Mouse (Mus musculus) c-Kit-positive CD71-negative TER-119-negative erythroid progenitor cells, embryonic 14.5 days (primary cell): Measurements from ENCODE around the gene Vmn2r7.
"Not testable (repeated sequence)": the region's sequence is repeated elsewhere in the genome, so short reads cannot be mapped to it uniquely, and the experiment has no call there.

ENCODE experiments used
- DNase-seq: peaks from one replicate; pipeline ENCODE4 v3.0.0-alpha.2; 2013; ENCODE audit warnings: low read depth

Gene Vmn2r7

GRCm38 (mm10) chr3:64844665-64845064 is at the start of gene Vmn2r7:
Gene Vmn2r7, minus strand, starts transcription at chr3:64844765.
- not testable (repeated sequence) for DNase-seq

- DNase-seq, result no peak
Observed at GRCm38 (mm10) chr3:64889725-64890124, 45.2 kb upstream of the Vmn2r7 start.

GRCm38 (mm10) chr3:64878199-64878977 is 33.8 kb upstream of the Vmn2r7 start:
- no peak for DNase-seq

DNA sequence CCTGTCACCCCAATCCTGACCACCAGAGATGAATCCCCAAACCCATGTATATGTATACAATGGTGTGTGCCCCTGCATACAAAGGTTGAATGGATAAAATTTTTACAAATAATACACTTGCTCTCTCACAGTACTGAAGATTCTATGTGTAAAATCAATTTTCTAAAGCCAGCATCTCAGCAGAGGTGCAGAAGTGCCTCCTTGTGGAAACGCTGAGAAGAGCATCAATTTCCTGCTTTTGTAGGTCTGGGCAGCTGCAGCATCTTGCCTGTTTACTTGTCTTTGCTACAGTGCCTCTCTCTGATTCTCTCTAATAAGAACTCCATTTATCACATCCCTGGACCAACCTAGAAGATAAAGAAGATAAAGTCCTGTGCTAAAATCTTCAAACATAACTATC is 32.1 kb upstream of the Vmn2r7 start:
- no peak for DNase-seq

- no peak for DNase-seq
Observed at GRCm38 (mm10) chr3:64842881-64843280, 1.7 kb downstream of the Vmn2r7 start.

DNA sequence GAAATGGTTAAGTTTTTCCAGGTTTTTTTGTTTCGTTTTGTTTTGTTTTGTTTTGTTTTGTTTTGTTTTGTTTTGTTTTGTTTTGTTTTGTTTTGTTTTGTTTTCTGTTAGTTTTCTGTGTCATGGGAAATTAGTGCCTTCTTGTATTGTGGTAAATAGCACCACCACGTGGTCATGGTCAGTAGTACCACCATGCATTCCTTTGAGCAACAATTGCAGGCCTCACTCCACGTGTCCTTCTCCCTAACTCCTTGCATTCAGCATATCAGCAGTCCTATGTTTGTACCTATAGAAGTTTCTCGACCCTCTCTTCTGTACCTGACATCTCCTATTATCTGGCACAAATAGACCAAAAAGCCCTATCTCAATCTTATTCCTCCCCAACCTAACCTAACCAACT is 2.3 kb downstream of the Vmn2r7 start:
- DNase-seq, result peak; percentile 18

GRCm38 (mm10) chr3:64831134-64831533 is 13.4 kb downstream of the Vmn2r7 start:
- DNase-seq, result no peak

DNA sequence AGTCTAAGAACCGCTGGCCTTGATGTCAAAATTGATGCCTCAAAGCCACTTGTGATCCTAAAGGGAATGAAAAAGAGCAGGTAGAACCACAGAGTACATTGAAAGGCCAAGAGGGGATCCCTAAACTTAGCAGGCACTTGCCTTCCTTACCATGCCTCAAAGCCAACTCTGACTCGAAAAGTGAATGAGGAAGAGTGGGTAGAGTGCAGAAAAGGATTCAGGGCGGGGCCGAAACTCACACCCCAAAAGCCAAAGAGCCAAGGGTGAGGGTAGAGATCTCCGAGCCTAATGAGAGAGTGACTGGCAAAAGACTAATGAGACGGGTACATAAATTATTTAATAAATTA is 53.3 kb downstream of the Vmn2r7 start:
- DNase-seq, result no peak

- no peak for DNase-seq
Observed at GRCm38 (mm10) chr3:64790509-64791244, 53.9 kb downstream of the Vmn2r7 start.

DNA sequence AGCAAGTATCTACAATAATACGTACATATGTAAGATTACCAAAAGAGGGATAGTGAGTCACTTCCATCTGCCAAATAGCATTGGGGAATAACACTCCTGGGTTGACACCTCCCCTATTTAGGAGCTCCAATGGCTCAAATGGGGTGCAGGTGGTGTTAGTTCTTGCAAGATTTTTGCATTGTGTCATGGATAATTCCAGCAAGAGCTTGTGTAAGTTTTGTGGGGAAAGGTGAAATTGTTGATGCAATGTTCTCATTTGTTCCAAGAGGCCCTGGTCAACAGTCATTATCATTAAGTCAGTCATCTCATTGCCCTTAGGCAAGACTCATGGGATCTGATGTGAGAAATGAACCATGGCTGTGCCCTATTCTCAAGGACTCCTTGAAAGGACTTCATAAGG is 61.7 kb downstream of the Vmn2r7 start:
- no peak for DNase-seq

DNA sequence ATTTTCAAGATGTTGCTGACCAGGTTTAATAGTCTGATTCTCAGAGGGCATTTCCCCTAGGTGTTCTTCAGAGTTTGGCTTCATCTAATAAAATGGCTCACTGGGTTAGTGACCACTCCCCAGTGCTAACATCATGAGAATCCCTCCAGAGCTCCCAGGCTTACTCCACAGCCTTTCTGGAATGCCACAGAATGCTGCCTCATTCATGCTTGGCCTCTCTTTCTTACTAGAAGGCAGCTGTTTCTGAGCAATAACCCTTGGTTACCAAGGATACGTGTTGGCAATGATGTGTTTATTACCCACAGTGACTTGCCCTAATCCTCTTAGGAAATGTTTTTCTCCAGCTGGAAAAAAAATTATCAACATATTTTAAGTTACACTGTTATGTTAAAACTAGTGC is 72.4 kb downstream of the Vmn2r7 start:
- DNase-seq, result no peak

DNA sequence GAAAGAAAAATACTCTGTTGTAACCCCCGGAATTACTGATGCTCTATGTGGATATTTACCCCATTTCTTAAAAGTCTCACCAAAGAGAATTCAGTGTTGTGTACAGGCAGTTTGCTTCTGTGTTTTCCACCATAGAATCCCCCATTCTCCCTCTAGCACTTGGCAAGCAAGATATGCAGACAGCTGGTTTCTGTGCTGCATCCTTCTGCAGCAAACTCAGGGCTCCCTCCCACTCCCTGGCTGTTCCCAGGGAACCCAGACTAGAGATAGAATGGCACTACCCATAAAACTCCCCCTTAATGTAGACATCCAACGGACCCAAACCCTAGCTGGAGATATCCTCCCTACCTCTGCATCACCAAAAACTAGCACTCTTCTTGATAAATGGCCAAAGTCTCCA is 88.4 kb downstream of the Vmn2r7 start:
- no peak for DNase-seq

- not testable (repeated sequence) for DNase-seq
Observed at GRCm38 (mm10) chr3:64727187-64727970, 117.2 kb downstream of the Vmn2r7 start.

GRCm38 (mm10) chr3:64725736-64726135 is 118.8 kb downstream of the Vmn2r7 start:
- DNase-seq, result not testable (repeated sequence)

DNA sequence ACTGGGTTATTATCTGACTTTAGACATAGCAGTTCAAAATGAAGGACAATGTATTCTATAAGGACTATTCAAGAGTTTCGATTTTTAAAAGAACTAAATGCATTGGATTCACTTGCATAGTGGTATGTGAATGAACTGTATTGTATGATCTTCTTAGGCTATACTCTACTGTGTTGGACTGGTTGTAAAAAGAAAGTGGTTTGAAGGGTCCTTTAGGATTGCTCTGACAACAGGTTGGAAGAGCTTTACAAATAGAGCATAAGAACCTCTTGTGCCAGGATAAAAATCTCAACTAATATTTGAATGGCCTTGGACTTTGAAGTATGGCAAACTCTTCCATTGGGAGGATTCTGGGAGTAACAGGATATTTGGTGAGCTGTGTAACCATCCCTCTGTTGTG is 168.5 kb downstream of the Vmn2r7 start:
- DNase-seq, result not testable (repeated sequence)
